Mouse (Mus musculus) CH12.LX (cell line): ENCODE results near the gene Ubl3. TPM values are rescaled to one million over a fixed set of nuclear protein-coding genes. Genes with fewer than 3 reads are reported as not detected.

ENCODE experiments used
- DNase-seq: peaks from one replicate; pipeline ENCODE4 v3.0.0-alpha.2; 2013; ENCODE audit errors: extremely low read depth
- H3K27ac ChIP-seq: 2 replicates; pipeline ENCODE4 v1.5.1; 2012; ENCODE audit warnings: low read depth, mild to moderate bottlenecking, control low read depth, moderate library complexity; ENCODE audit not compliant: insufficient read depth
- H3K27me3 ChIP-seq: replicated peaks from 2 replicates; pipeline ENCODE3; 2012; ENCODE audit warnings: inconsistent platforms
- H3K36me3 ChIP-seq, 2 experiments: replicated peaks in 1 of 2; 2 replicates each; pipeline versions ENCODE3 to v1.6.1; 2012; ENCODE audit warnings: inconsistent platforms in 1 of 2, low read length in 1 of 2, mild to moderate bottlenecking in 1 of 2, mixed read lengths in 1 of 2, moderate library complexity in 1 of 2; ENCODE audit not compliant: control insufficient read depth in 1 of 2, insufficient read depth in 1 of 2
- H3K4me1 ChIP-seq, 2 experiments: 2 replicates each; pipeline ENCODE4 v1.6.1; 2012; ENCODE audit warnings: inconsistent platforms in 1 of 2, moderate library complexity in 1 of 2; ENCODE audit not compliant: insufficient read depth in 2 of 2, control insufficient read depth in 1 of 2
- H3K4me2 ChIP-seq: 2 replicates; pipeline ENCODE4 v1.6.1; 2012; ENCODE audit warnings: low read depth, mild to moderate bottlenecking, control low read depth; ENCODE audit not compliant: poor library complexity, insufficient read depth, severe bottlenecking
- H3K4me3 ChIP-seq, 3 experiments: fragments of 150-350 bp in 1 of 3; sonication (generic) in 1 of 3; replicated peaks in 1 of 3; 2 replicates each; pipeline versions ENCODE3 to v1.5.1; 2011 to 2012; ENCODE audit warnings: low read depth in 2 of 3, low read length in 2 of 3, mild to moderate bottlenecking in 2 of 3, moderate library complexity in 2 of 3, control low read depth in 1 of 3, improper control_type of control experiment in 1 of 3, inconsistent platforms in 1 of 3, mixed read lengths in 1 of 3; ENCODE audit not compliant: poor library complexity in 1 of 3
- H3K79me2 ChIP-seq: replicated peaks from 2 replicates; pipeline ENCODE4 v1.6.1; 2012; ENCODE audit warnings: mild to moderate bottlenecking, moderate library complexity; ENCODE audit not compliant: control insufficient read depth, poor library complexity, insufficient read depth, severe bottlenecking; ENCODE audit errors: extremely low read depth
- H3K9ac ChIP-seq: 2 replicates; pipeline ENCODE4 v1.6.1; 2012; ENCODE audit warnings: low read depth, mild to moderate bottlenecking, control low read depth, moderate library complexity; ENCODE audit not compliant: insufficient read depth
- H3K9me3 ChIP-seq: replicated peaks from 2 replicates; pipeline ENCODE3; 2012; ENCODE audit warnings: low read length, inconsistent platforms, mixed read lengths
- CHD1 ChIP-seq: IDR thresholded peaks from 2 replicates; pipeline ENCODE4 v1.6.1; 2012; ENCODE audit warnings: low read depth, low read length, improper control_type of control experiment, inconsistent platforms
- ELF1 ChIP-seq: IDR thresholded peaks from 2 replicates; pipeline ENCODE4 v1.6.1; 2014; ENCODE audit warnings: low read depth, mild to moderate bottlenecking, inconsistent platforms, low read length, improper control_type of control experiment
- ETS1 ChIP-seq: conservative IDR thresholded peaks from 2 replicates; pipeline ENCODE4 v1.6.1; 2012; ENCODE audit warnings: low read depth, mild to moderate bottlenecking, inconsistent platforms, low read length, improper control_type of control experiment, moderate library complexity
- IRF4 ChIP-seq: IDR thresholded peaks from 2 replicates; pipeline ENCODE4 v1.6.1; 2014; ENCODE audit warnings: low read depth, mild to moderate bottlenecking, inconsistent platforms, low read length, improper control_type of control experiment
- JUND ChIP-seq: conservative IDR thresholded peaks from 2 replicates; pipeline ENCODE4 v1.6.1; 2011; ENCODE audit warnings: low read depth, low read length, improper control_type of control experiment
- MAFK ChIP-seq: IDR thresholded peaks from 2 replicates; pipeline ENCODE4 v1.6.1; 2011; ENCODE audit warnings: low read length, improper control_type of control experiment; ENCODE audit not compliant: insufficient replicate concordance
- MAX ChIP-seq: IDR thresholded peaks from 2 replicates; pipeline ENCODE4 v1.6.1; 2011; ENCODE audit warnings: low read length, improper control_type of control experiment
- MAZ ChIP-seq: IDR thresholded peaks from 2 replicates; pipeline ENCODE4 v1.6.1; 2012; ENCODE audit warnings: low read depth, mild to moderate bottlenecking, inconsistent platforms, low read length, improper control_type of control experiment, moderate library complexity
- MEF2A ChIP-seq: IDR thresholded peaks from 2 replicates; pipeline ENCODE4 v1.6.1; 2014; ENCODE audit warnings: low read depth, mild to moderate bottlenecking, inconsistent platforms, low read length, improper control_type of control experiment, borderline replicate concordance
- MXI1 ChIP-seq: IDR thresholded peaks from 2 replicates; pipeline ENCODE4 v1.6.1; 2011; ENCODE audit warnings: mild to moderate bottlenecking, low read depth, low read length, improper control_type of control experiment
- MYC ChIP-seq: IDR thresholded peaks from 2 replicates; pipeline ENCODE4 v1.6.1; 2011; ENCODE audit warnings: low read depth, mild to moderate bottlenecking, improper control_type of control experiment, low read length
- PAX5 ChIP-seq: IDR thresholded peaks from 2 replicates; pipeline ENCODE4 v1.6.1; 2012; ENCODE audit warnings: low read length, inconsistent platforms, mixed read lengths
- POLR2A ChIP-seq: IDR thresholded peaks from 2 replicates; pipeline ENCODE4 v1.6.1; 2011; ENCODE audit warnings: low read depth, mild to moderate bottlenecking, improper control_type of control experiment, low read length
- POLR2AphosphoS2 ChIP-seq: IDR thresholded peaks from 2 replicates; pipeline ENCODE4 v1.6.1; 2011; ENCODE audit warnings: low read depth, low read length, improper control_type of control experiment
- RCOR1 ChIP-seq: conservative IDR thresholded peaks from 2 replicates; pipeline ENCODE4 v1.6.1; 2012; ENCODE audit warnings: low read depth, mild to moderate bottlenecking, inconsistent platforms, low read length, improper control_type of control experiment
- SIN3A ChIP-seq: IDR thresholded peaks from 2 replicates; pipeline ENCODE4 v1.6.1; 2012; ENCODE audit warnings: low read length, improper control_type of control experiment, inconsistent platforms
- SMC3 ChIP-seq: IDR thresholded peaks from 2 replicates; pipeline ENCODE4 v1.6.1; 2011; ENCODE audit warnings: low read depth, low read length, improper control_type of control experiment
- dilution Hi-C: fragments of 300-500 bp; cut with MboI; formaldehyde crosslinking; loops from 2 replicates; pipeline ENCODE4 v1.14.3; 2020; ENCODE audit warnings: low sequenced_read_pairs; ENCODE audit not compliant: extremely low pct_unique_long_range_greater_than_20kb, extremely low pct_ligation_motif_present
- in situ Hi-C: fragments of 300-500 bp; cut with MboI; formaldehyde crosslinking; loops from 3 replicates; pipeline ENCODE4 v1.14.3; 2019; ENCODE audit warnings: low sequenced_read_pairs, low pct_ligation_motif_present, low pct_unique_long_range_greater_than_20kb, mixed read lengths
- polyA plus RNA-seq: library from polyadenylated mRNA; unstranded; fragments of >175 nt; gene quantifications from 2 replicates; pipeline ENCODE4 v1.2.1, GENCODE M21; 2012; ENCODE audit warnings: low read depth; ENCODE audit not compliant: insufficient read length
- total RNA-seq, 2 experiments: library from RNA; depleted of rRNA; stranded (reverse); fragments of 300-350 nt in 1 of 2; fragments of >200 nt in 1 of 2; gene quantifications; 2 replicates each; pipeline ENCODE4 v1.2.3; 2012 to 2014

The Ubl3 gene
- total and polyA plus RNA-seq, 3 experiments: 46.9 to 83.3 (median 81.8) TPM

DNA sequence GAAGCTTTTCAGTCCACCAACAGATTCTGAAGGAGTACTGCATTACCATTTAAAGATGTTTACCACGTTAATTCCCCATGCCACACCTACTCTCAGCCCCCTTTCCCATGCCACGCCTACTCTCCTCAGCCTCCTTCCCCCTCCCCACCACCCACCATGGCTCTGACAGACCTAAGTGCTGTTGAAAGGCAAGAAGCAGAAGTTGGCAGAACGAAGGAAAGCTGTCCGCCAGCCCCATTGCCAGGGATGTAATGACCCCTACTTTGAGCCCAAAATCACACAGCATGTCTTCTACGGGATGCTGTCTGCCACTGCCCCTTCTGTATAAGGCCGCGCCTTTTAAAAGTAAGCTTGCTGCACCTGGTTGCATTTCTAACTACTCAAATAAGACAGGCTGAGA, 1.7 kb upstream of the Ubl3 start:
- dilution Hi-C loops: no loop called here

DNA sequence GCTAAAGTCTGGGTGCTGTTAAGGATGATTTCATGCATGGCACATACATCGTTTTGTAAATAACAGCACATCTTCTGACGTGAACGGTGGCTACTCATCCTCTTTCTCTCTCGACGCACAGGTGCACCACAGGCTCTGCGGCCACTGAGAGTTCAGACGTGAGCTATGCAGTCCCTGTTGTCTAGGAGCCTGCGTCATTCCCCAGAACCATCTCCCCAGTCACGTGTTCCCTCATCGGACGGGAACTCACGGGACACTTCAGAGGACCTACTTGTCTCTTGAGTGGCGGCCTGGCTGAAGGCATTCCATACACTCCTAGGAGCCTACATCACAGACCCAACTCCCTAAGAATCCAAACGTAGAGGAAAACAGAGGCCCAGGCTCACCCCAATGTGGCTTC, 1.1 kb upstream of the Ubl3 start:
- peaks cover 21 to 60% of the 10 kb centered on the region in 2 experiments for H3K4me1 ChIP-seq
- H3K36me3 ChIP-seq: no peaks in the 10 kb centered on the region
- H3K79me2 ChIP-seq: peaks cover 27% of the 10 kb centered on the region
- dilution Hi-C loops (no loop called here), in situ Hi-C loops (loop anchor here (10.0 kb wide), 1 partner anchor 51 kb away; no protein-coding TSS in a partner anchor)
- no peaks in the 10 kb centered on the region for H3K9me3 ChIP-seq
- peak overlapping the region; percentile 22; the same call in 1 of the 2 replicates for H3K27ac ChIP-seq
- no peak overlapping the region for H3K9ac ChIP-seq
- DNase-seq: no peak
- H3K4me2 ChIP-seq: no peak overlapping the region
- H3K4me3 ChIP-seq: peak overlapping the region in 1 of 3 experiments; percentile 44
- no peak for TF ChIP-seq POLR2A
- TF ChIP-seq MAZ: no peak
- TF ChIP-seq ETS1: no peak
- no peak for TF ChIP-seq RCOR1
- no peak for TF ChIP-seq POLR2AphosphoS2
- no peak for TF ChIP-seq CHD1
- TF ChIP-seq SIN3A: no peak
- TF ChIP-seq IRF4: no peak
- no peak for TF ChIP-seq PAX5
- TF ChIP-seq MEF2A: no peak
- TF ChIP-seq JUND: no peak
- no peak for TF ChIP-seq MAFK
- TF ChIP-seq ELF1: no peak
- no peak for TF ChIP-seq SMC3
- H3K27me3 ChIP-seq: no peaks in the 10 kb centered on the region

More for the DNA sequence above, 1.7 kb upstream of the Ubl3 start:
- Histone ChIP-seq H3K27ac (peak overlapping the region; percentile 87), H3K4me1 (peaks cover 23 to 61% of the 10 kb centered on the region in 2 experiments), H3K9ac (no peak overlapping the region; the same call in 1 of the 2 replicates), H3K9me3 (no peaks in the 10 kb centered on the region), H3K36me3 (no peaks in the 10 kb centered on the region), H3K4me3 (peak overlapping the region in 1 of 3 experiments; percentile 44), H3K79me2 (peaks cover 25% of the 10 kb centered on the region), H3K27me3 (no peaks in the 10 kb centered on the region), H3K4me2 (0 out of 2 replicates have a peak overlapping the region, but pooled peaks have one; percentile 7)
- TF ChIP-seq MYC (no peak), MXI1 (no peak), MAZ (no peak), MAX (no peak)
- DNase-seq: peak; percentile 41
- in situ Hi-C loops: loop anchor here (10.0 kb wide), 1 partner anchor 51 kb away; no protein-coding TSS in a partner anchor
